Mouse (Mus musculus): ENCODE data around the gene Kremen1. TPM values are rescaled to one million over a fixed set of nuclear protein-coding genes. Genes with fewer than 3 reads are reported as not detected.
A peak's percentile ranks its signal among the peaks of the same experiment; 100 is the strongest.

Kremen1 gene
- total and polyA plus RNA-seq, 3 experiments, result 1.3 to 4.1 TPM; not detected in 1

- no peak overlapping the region for H3K9ac ChIP-seq (ENCODE audit: control insufficient read depth, low read depth, low read length, poor library complexity, severe bottlenecking)
- no peaks in the 10 kb centered on the region for H3K79me2 ChIP-seq (ENCODE audit: control insufficient read depth, insufficient read depth, low read length, poor library complexity)
- H3K27ac ChIP-seq (ENCODE audit: control insufficient read depth, low read depth, low read length), result no peak overlapping the region
- H3K9me3 ChIP-seq (replicated peaks; ENCODE audit: insufficient read depth, low read length), result no peaks in the 10 kb centered on the region
- TF ChIP-seq NELFE (IDR thresholded peaks at IDR 0.05; ENCODE audit: low read depth, low read length), result no peak
- no peak for TF ChIP-seq HCFC1 (IDR thresholded peaks at IDR 0.05; ENCODE audit: low read depth, low read length)
- TF ChIP-seq MYB (IDR thresholded peaks at IDR 0.05; ENCODE audit: low read depth, low read length), result no peak
- TF ChIP-seq MAFK (IDR thresholded peaks at IDR 0.05; ENCODE audit: borderline replicate concordance, low read depth, low read length), result no peak
- no peak for TF ChIP-seq CHD1 (IDR thresholded peaks at IDR 0.05; ENCODE audit: low read depth, low read length)
- no peak for TF ChIP-seq ETS1 (IDR thresholded peaks at IDR 0.05; ENCODE audit: low read depth, low read length)
- no peak for TF ChIP-seq POLR2AphosphoS2 (IDR thresholded peaks at IDR 0.05; ENCODE audit: low read length)
- no peak for TF ChIP-seq KAT2A (conservative IDR thresholded peaks at IDR 0.05; ENCODE audit: low read depth, low read length)
- TF ChIP-seq EP300 (IDR thresholded peaks at IDR 0.05; ENCODE audit: low read depth in 1 of 2, low read length in 2 of 2), result no peak
- H3K4me1 ChIP-seq (ENCODE audit: control insufficient read depth in 1 of 2, insufficient read depth in 2 of 2, low read length in 2 of 2), result 0 out of 4 replicates have a peak, but pooled peaks cover 0 to 4% of the 10 kb centered on the region in 2 experiments
- DNase-seq (ENCODE audit: low read depth, low spot score), result no peak
- no peaks in the 10 kb centered on the region for H3K36me3 ChIP-seq (ENCODE audit: control insufficient read depth in 1 of 2, insufficient read depth in 2 of 2, low read length in 2 of 2)
- no peak overlapping the region for H3K4me3 ChIP-seq (ENCODE audit: control insufficient read depth in 1 of 2, insufficient read depth in 1 of 2, low read depth in 2 of 2, low read length in 2 of 2)
- H3K27me3 ChIP-seq (ENCODE audit: control insufficient read depth in 1 of 2, insufficient read depth in 2 of 2, low read length in 2 of 2), result no peaks in the 10 kb centered on the region
These were observed 19.2 kb downstream of the Kremen1 start for GRCm38 (mm10) chr11:5242158-5242557.

GRCm38 (mm10) chr11:5239706-5240690 is 21.4 kb downstream of the Kremen1 start:
- H3K4me1 ChIP-seq (ENCODE audit: control insufficient read depth in 1 of 2, insufficient read depth in 2 of 2, low read length in 2 of 2), result 0 out of 4 replicates have a peak, but pooled peaks cover 0 to 4% of the 10 kb centered on the region in 2 experiments
- H3K79me2 ChIP-seq (ENCODE audit: control insufficient read depth, insufficient read depth, low read length, poor library complexity), result no peaks in the 10 kb centered on the region
- H3K36me3 ChIP-seq (ENCODE audit: control insufficient read depth in 1 of 2, insufficient read depth in 2 of 2, low read length in 2 of 2), result no peaks in the 10 kb centered on the region
- DNase-seq (ENCODE audit: low read depth, low spot score), result peak; percentile 33
- TF ChIP-seq ZNF384 (IDR thresholded peaks at IDR 0.05; ENCODE audit: low read depth, low read length) (no peak), TAL1 (IDR thresholded peaks at IDR 0.05; ENCODE audit: low read length) (peak; percentile 53), TCF12 (IDR thresholded peaks at IDR 0.05; ENCODE audit: low read depth, low read length) (no peak)
- H3K27ac ChIP-seq (ENCODE audit: control insufficient read depth, low read depth, low read length), result no peak overlapping the region
- no peak overlapping the region for H3K9ac ChIP-seq (ENCODE audit: control insufficient read depth, low read depth, low read length, poor library complexity, severe bottlenecking)
- H3K9me3 ChIP-seq (replicated peaks; ENCODE audit: insufficient read depth, low read length), result no peaks in the 10 kb centered on the region
- no peak overlapping the region for H3K4me3 ChIP-seq (ENCODE audit: control insufficient read depth in 1 of 2, insufficient read depth in 1 of 2, low read depth in 2 of 2, low read length in 2 of 2)
- H3K27me3 ChIP-seq (ENCODE audit: control insufficient read depth in 1 of 2, insufficient read depth in 2 of 2, low read length in 2 of 2), result no peaks in the 10 kb centered on the region

GRCm38 (mm10) chr11:5219910-5220447 is 41.4 kb downstream of the Kremen1 start:
- Histone ChIP-seq H3K79me2 (ENCODE audit: control insufficient read depth, insufficient read depth, low read length, poor library complexity) (no peaks in the 10 kb centered on the region), H3K4me3 (ENCODE audit: control insufficient read depth in 1 of 2, insufficient read depth in 1 of 2, low read depth in 2 of 2, low read length in 2 of 2) (no peak overlapping the region), H3K27ac (ENCODE audit: control insufficient read depth, low read depth, low read length) (no peak overlapping the region), H3K27me3 (ENCODE audit: control insufficient read depth in 1 of 2, insufficient read depth in 2 of 2, low read length in 2 of 2) (no peaks in the 10 kb centered on the region), H3K4me1 (ENCODE audit: control insufficient read depth in 1 of 2, insufficient read depth in 2 of 2, low read length in 2 of 2) (no peaks in the 10 kb centered on the region), H3K9ac (ENCODE audit: control insufficient read depth, low read depth, low read length, poor library complexity, severe bottlenecking) (no peak overlapping the region), H3K36me3 (ENCODE audit: control insufficient read depth in 1 of 2, insufficient read depth in 2 of 2, low read length in 2 of 2) (no peaks in the 10 kb centered on the region), H3K9me3 (replicated peaks; ENCODE audit: insufficient read depth, low read length) (no peaks in the 10 kb centered on the region)
- DNase-seq (ENCODE audit: low read depth, low spot score), result no peak
- no peak for TF ChIP-seq KAT2A (conservative IDR thresholded peaks at IDR 0.05; ENCODE audit: low read depth, low read length)
- TF ChIP-seq POLR2A (IDR thresholded peaks at IDR 0.05; ENCODE audit: control insufficient read depth in 1 of 2, insufficient read depth in 1 of 2, low read depth in 1 of 2, low read length in 2 of 2, poor library complexity in 1 of 2), result no peak
- TF ChIP-seq ZC3H11A (IDR thresholded peaks at IDR 0.05; ENCODE audit: low read depth, low read length), result no peak
